Mouse (Mus musculus): ENCODE results near the gene Nkain1. TPM values are rescaled to one million over a fixed set of nuclear protein-coding genes. Genes with fewer than 3 reads are reported as not detected.
A peak's percentile ranks its signal among the peaks of the same experiment; 100 is the strongest.

The Nkain1 gene
- polyA plus RNA-seq, 1 experiment from 2014 or later = 2.9 TPM

DNA sequence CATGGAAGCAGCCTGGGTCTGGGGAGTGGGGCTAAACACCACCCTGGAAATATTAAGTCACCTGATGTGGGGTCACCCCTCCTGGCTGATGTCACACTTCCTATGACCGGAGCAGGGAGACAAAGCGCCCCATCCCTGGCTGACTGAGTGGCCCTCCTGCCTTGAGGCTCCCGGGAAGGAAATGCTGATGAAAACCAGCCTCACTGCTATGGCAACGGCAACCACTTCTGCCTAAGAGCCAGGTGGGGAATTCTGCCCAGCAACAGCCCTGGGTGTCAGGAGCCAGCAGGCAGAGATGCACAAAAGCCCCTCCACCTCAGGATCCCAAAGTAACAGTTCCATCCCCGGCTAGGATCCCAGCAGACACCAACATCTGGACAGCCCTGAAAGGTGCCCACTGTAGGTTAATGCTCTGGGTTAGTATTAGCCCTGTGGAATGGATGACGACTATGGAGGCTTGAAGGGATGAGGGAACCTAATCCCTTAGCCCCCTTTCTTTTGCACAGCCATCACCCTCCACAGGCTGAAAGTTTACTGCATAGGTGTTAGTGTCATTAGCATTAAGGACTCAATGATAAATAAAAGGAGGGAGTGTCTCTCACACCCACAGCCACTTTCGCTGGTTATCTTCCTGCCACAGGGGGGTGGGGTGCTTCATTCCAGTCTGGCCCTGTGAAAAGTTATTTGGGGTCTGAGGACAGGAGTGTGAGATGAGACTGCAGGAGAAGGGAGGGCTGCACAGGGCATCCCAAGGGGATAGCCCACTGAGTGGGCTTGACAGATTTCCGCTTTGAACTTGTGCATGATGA is 21.5 kb downstream of the Nkain1 start:
- TF ChIP-seq CTCF (IDR thresholded peaks at IDR 0.05; ENCODE audit: low read depth) = no peak
- H3K4me2 ChIP-seq = 0 out of 2 replicates have a peak overlapping the region, but pooled peaks have one; percentile 4
- 0 out of 2 replicates have a peak, but pooled peaks cover 13% of the 10 kb centered on the region for H3K4me1 ChIP-seq (ENCODE audit: insufficient read depth)
- H3K4me3 ChIP-seq (ENCODE audit: low read depth, low read length) = no peak overlapping the region
- peak; percentile 38 for ATAC-seq (ENCODE audit: insufficient read depth)
- peak; percentile 45 for DNase-seq
- H3K9ac ChIP-seq = no peak overlapping the region
- no peaks in the 10 kb centered on the region for H3K36me3 ChIP-seq (ENCODE audit: insufficient read depth)
- H3K27me3 ChIP-seq (ENCODE audit: insufficient read depth, low read length) = no peaks in the 10 kb centered on the region
- WGBS = 12% methylated on average over 8 of the region's 8 CpGs
- no peak overlapping the region for H3K27ac ChIP-seq (ENCODE audit: low read depth)
- H3K9me3 ChIP-seq (ENCODE audit: low read depth, low read length) = no peaks in the 10 kb centered on the region

DNA sequence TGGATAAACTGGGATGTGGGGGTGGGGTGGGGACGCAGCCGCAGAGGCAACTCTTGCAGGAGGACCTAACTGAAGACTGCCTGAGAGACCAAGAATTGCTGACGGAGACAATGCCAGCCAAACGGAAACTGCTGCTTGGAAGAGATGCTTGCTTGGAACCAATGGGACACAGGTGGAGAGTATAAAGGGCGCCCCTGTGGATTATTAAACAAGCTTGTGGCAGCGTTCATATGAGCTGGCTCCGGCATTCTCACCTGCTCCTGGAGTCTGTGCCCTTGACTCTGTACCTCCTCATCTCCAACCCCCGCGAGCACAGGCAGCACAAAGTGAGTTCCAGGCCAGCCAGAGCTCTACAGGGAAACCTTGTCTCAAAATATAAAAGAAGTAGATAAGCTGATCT is 23.5 kb downstream of the Nkain1 start:
- no peak for ATAC-seq (ENCODE audit: insufficient read depth)
- WGBS = 80% methylated on average over 9 of the region's 9 CpGs

DNA sequence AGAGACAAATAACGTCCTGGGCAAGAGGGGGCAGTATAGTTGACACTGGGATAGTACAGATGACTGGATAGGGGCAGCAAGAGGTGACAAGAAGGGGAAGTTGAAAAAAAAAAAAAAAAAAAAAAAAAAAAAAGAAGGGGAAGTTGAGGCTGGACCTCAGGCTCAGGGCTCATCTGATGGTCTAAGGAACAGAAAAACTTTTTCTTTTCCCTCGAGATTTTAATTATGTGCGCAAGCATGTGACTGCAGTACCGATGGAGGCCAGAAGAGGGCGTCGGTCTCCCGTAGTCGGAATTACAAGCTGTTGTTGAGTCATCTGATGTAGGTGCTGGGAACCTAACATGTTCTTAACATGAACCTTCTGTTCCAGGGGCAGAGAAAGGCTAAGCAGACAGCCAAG is 24.8 kb downstream of the Nkain1 start:
- TF ChIP-seq CTCF (IDR thresholded peaks at IDR 0.05; ENCODE audit: low read depth) = peak; percentile 56
- H3K9me3 ChIP-seq (ENCODE audit: low read depth, low read length) = no peaks in the 10 kb centered on the region
- DNase-seq (no peak), ATAC-seq (ENCODE audit: insufficient read depth) (no peak)
- 88% methylated on average over 8 of the region's 8 CpGs for WGBS
- H3K36me3 ChIP-seq (ENCODE audit: insufficient read depth) = no peaks in the 10 kb centered on the region
- peaks cover 21% of the 10 kb centered on the region; the same call in 1 of the 2 replicates for H3K4me1 ChIP-seq (ENCODE audit: insufficient read depth)
- H3K27me3 ChIP-seq (ENCODE audit: insufficient read depth, low read length) = no peaks in the 10 kb centered on the region
- H3K4me3 ChIP-seq (ENCODE audit: low read depth, low read length) = no peak overlapping the region
- H3K27ac ChIP-seq (ENCODE audit: low read depth) = no peak overlapping the region
- H3K9ac ChIP-seq = no peak overlapping the region
- no peak overlapping the region for H3K4me2 ChIP-seq

More for the DNA sequence above, 23.5 kb downstream of the Nkain1 start:
- no peaks in the 10 kb centered on the region for H3K36me3 ChIP-seq (ENCODE audit: insufficient read depth)
- no peak overlapping the region for H3K4me2 ChIP-seq
- DNase-seq = no peak
- no peak overlapping the region for H3K4me3 ChIP-seq (ENCODE audit: low read depth, low read length)
- no peak for TF ChIP-seq CTCF (IDR thresholded peaks at IDR 0.05; ENCODE audit: low read depth)
- no peak overlapping the region for H3K9ac ChIP-seq
- no peaks in the 10 kb centered on the region for H3K27me3 ChIP-seq (ENCODE audit: insufficient read depth, low read length)
- no peak overlapping the region for H3K27ac ChIP-seq (ENCODE audit: low read depth)
- no peaks in the 10 kb centered on the region for H3K9me3 ChIP-seq (ENCODE audit: low read depth, low read length)
- peaks cover 21% of the 10 kb centered on the region; the same call in 1 of the 2 replicates for H3K4me1 ChIP-seq (ENCODE audit: insufficient read depth)

DNA sequence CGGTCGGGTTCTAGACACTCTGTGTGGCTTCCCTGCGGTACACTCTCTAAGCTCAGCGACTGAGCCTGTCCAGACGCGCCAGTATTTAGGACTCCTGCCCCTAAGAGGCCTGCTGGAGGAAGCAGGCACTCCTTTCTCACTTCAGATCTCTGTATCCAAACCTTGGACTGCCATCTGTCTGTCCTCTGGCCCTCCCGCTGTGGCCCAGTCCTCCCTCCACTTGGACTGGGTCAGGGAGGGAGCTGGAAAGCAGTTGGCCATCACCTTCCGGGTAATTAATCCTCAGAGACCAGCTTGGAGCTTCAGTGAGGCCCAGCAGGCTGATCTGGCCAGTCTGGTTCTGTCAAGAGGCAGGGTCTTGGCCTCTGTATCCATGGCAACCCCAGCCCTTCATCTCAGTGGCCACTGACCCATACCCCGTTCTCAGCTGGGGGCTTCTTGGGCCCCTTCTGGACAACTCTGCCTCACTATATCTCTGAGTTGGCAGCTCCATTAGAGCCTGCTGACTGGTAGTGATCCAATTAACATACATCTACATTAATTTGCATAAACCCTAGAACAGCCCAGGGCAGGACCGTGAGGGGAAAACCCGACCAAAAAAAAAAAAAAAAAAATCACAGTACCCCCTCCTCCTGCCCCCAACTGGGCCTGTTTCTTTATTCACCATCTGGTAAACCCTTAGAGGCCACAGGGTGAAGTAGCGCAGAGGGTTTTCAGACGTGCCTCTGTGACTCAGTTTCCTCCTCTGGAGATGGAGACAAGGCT is 27.0 kb downstream of the Nkain1 start:
- no peak overlapping the region for H3K4me3 ChIP-seq (ENCODE audit: low read depth, low read length)
- H3K4me2 ChIP-seq = no peak overlapping the region
- no peaks in the 10 kb centered on the region for H3K36me3 ChIP-seq (ENCODE audit: insufficient read depth)
- no peaks in the 10 kb centered on the region for H3K27me3 ChIP-seq (ENCODE audit: insufficient read depth, low read length)
- peak; percentile 49; the same call in 1 of the 2 replicates for ATAC-seq (ENCODE audit: insufficient read depth)
- TF ChIP-seq CTCF (IDR thresholded peaks at IDR 0.05; ENCODE audit: low read depth) = no peak
- DNase-seq = peak; percentile 30
- 17% methylated on average over 13 of the region's 13 CpGs for WGBS
- no peak overlapping the region for H3K27ac ChIP-seq (ENCODE audit: low read depth)
- H3K4me1 ChIP-seq (ENCODE audit: insufficient read depth) = peaks cover 9% of the 10 kb centered on the region; the same call in 1 of the 2 replicates
- no peaks in the 10 kb centered on the region for H3K9me3 ChIP-seq (ENCODE audit: low read depth, low read length)
- H3K9ac ChIP-seq = peak overlapping the region; percentile 9; the same call in 1 of the 2 replicates

DNA sequence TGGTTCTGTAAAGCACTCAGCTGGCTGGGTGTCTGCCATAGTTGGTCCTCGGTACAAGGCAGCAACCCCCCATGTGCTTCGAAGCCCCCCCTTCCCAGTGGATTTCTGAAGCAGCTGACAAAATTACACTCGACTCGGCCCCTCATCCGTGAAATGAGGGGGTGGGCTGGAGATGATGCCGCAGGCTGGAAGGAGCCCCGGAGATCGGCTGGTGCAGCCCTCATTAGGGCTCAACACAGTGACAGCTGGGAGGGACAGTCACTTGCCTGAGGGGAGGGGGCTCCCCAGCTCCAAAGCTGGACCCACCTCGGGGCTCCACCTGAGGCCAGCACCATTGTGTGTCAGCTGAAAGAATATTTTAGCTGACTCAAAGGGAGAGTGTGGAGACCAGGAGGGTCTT is 29.6 kb downstream of the Nkain1 start:
- Histone ChIP-seq H3K27ac (ENCODE audit: low read depth) (no peak overlapping the region), H3K9me3 (ENCODE audit: low read depth, low read length) (no peaks in the 10 kb centered on the region), H3K4me3 (ENCODE audit: low read depth, low read length) (no peak overlapping the region), H3K9ac (no peak overlapping the region), H3K4me2 (no peak overlapping the region), H3K36me3 (ENCODE audit: insufficient read depth) (no peaks in the 10 kb centered on the region), H3K27me3 (ENCODE audit: insufficient read depth, low read length) (no peaks in the 10 kb centered on the region), H3K4me1 (ENCODE audit: insufficient read depth) (peaks cover 8% of the 10 kb centered on the region; the same call in 1 of the 2 replicates)
- DNase-seq (no peak), ATAC-seq (ENCODE audit: insufficient read depth) (no peak)
- WGBS = 58% methylated on average over 9 of the region's 9 CpGs
- no peak for TF ChIP-seq CTCF (IDR thresholded peaks at IDR 0.05; ENCODE audit: low read depth)

DNA sequence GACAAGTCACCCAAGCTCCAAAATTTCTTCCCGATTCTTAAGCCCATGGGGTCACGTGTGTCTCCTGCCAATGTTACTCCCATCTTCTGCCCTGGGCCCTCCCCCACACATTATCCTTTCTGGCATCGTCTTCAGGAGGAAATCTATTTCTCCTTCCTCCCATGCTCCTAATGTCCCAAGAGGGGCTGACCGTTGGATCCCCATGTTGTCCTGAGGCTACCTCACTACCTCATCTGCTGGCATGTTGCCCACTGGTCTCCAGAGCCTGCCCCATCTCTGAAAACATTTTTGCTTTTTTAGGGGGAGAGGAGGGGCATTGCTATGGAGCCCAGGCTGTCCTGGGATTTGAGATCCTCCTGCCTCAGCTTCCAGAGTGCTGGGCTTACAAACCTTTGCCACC is 30.9 kb downstream of the Nkain1 start:
- peaks cover 8% of the 10 kb centered on the region; the same call in 1 of the 2 replicates for H3K4me1 ChIP-seq (ENCODE audit: insufficient read depth)
- TF ChIP-seq CTCF (IDR thresholded peaks at IDR 0.05; ENCODE audit: low read depth) = no peak
- H3K9ac ChIP-seq = no peak overlapping the region
- H3K4me3 ChIP-seq (ENCODE audit: low read depth, low read length) = no peak overlapping the region
- no peak overlapping the region for H3K4me2 ChIP-seq
- no peaks in the 10 kb centered on the region for H3K36me3 ChIP-seq (ENCODE audit: insufficient read depth)
- H3K27me3 ChIP-seq (ENCODE audit: insufficient read depth, low read length) = no peaks in the 10 kb centered on the region
- no peaks in the 10 kb centered on the region for H3K9me3 ChIP-seq (ENCODE audit: low read depth, low read length)
- ATAC-seq (ENCODE audit: insufficient read depth) (no peak), DNase-seq (no peak)
- no peak overlapping the region for H3K27ac ChIP-seq (ENCODE audit: low read depth)
- WGBS = 70% methylated on average over 4 of the region's 4 CpGs

DNA sequence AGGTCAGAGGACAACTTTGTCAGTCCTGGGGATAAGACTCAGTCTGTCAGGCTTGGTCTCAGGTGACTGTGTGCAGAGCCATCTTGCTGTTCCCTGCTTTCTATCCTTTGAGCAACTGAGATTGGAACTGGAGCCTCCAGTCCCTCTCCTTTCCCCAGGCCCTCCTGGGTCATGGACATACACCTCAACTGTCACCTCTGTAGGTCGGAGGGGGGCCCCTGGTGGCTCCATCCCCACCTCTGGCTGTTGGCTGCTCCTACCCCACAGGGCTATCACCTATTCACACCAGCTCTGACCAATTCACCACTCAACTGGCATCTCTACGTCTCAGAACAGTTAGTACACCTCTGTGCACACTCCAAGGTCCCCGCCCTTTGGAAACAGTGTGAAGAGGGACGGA is 33.1 kb downstream of the Nkain1 start:
- H3K36me3 ChIP-seq (ENCODE audit: insufficient read depth) = no peaks in the 10 kb centered on the region
- no peaks in the 10 kb centered on the region for H3K9me3 ChIP-seq (ENCODE audit: low read depth, low read length)
- WGBS = 74% methylated on average over 4 of the region's 4 CpGs
- no peak overlapping the region for H3K27ac ChIP-seq (ENCODE audit: low read depth)
- no peak for ATAC-seq (ENCODE audit: insufficient read depth)
- no peak overlapping the region for H3K4me2 ChIP-seq
- no peak overlapping the region for H3K9ac ChIP-seq
- no peak for DNase-seq
- no peak for TF ChIP-seq CTCF (IDR thresholded peaks at IDR 0.05; ENCODE audit: low read depth)
- H3K4me3 ChIP-seq (ENCODE audit: low read depth, low read length) = no peak overlapping the region
- no peaks in the 10 kb centered on the region for H3K27me3 ChIP-seq (ENCODE audit: insufficient read depth, low read length)
- H3K4me1 ChIP-seq (ENCODE audit: insufficient read depth) = no peaks in the 10 kb centered on the region

Data from lung, embryonic 14.5 days (tissue).